Mouse (Mus musculus) adrenal gland, adult 18-20 months (tissue): ENCODE results near the gene Apobr. TPM values are rescaled to one million over a fixed set of nuclear protein-coding genes. Genes with fewer than 3 reads are reported as not detected.

Source experiments
- DNase-seq, 2 experiments: peaks; one replicate each; pipeline ENCODE4 v3.0.0; 2021 to 2022; ENCODE audit warnings: low spot score in 2 of 2
- microRNA-seq, 2 experiments: library from miRNA; unstranded; fragments of <30 nt; microRNA quantifications; one replicate each; pipeline ENCODE4 v1.2.0; 2021; ENCODE audit warnings: borderline number of aligned reads in 2 of 2
- total RNA-seq, 2 experiments: library from RNA; stranded (reverse); gene quantifications; 1 replicate in 1 of 2; 2 replicates in 1 of 2; pipeline ENCODE4 v1.2.3; 2021

The Apobr gene
- total RNA-seq, 2 experiments from 2014 or later: 2.4 to 3.2 TPM

GRCm38 (mm10) chr7:126636733-126637520 lies 52.2 kb downstream of the Apobr start:
- DNase-seq: no peak

Small RNA genes lying within 50 kb of the gene (microRNA-seq; reads per million reads assigned to microRNA genes)
- 0.47 to 1.8 reads per million in 2 experiments for gene Mir7059

Other genes starting within 250 kb of the Apobr start
- gene Lat, start 215.4 kb upstream of the Apobr start, total RNA-seq: 1 to 10 TPM in 1 of 2 experiments, under 1 TPM in 1; 0.70 to 1.4 TPM
- gene Spns1, start 207.5 kb upstream of the Apobr start, total RNA-seq: 10 to 100 TPM; 38.2 to 44.1 TPM
- gene Nfatc2ip, start 188.2 kb upstream of the Apobr start, total RNA-seq: 1 to 10 TPM; 5.1 to 6.0 TPM
- under 1 TPM; 0.19 to 0.50 TPM for gene Cd19, start 170.1 kb upstream of the Apobr start, total RNA-seq
- 10 to 100 TPM; 42.2 to 43.2 TPM for gene Rabep2, start 156.2 kb upstream of the Apobr start, total RNA-seq
- gene Atp2a1, start 121.8 kb upstream of the Apobr start, total RNA-seq: 10 to 100 TPM in 1 of 2 experiments, not detected in 1; 10.0 TPM
- gene Sh2b1, start 109.5 kb upstream of the Apobr start, total RNA-seq: 10 to 100 TPM; 56.2 to 60.8 TPM
- 100 to 1,000 TPM; 221 to 235 TPM for gene Tufm, start 97.6 kb upstream of the Apobr start, total RNA-seq
- 100 to 1,000 TPM in 1 of 2 experiments, 10 to 100 TPM in 1; 99.5 to 111 TPM for gene Atxn2l, start 81.5 kb upstream of the Apobr start, total RNA-seq
- 100 to 1,000 TPM; 199 to 243 TPM for gene Eif3c, start 18.5 kb upstream of the Apobr start, total RNA-seq
- 10 to 100 TPM; 34.6 to 35.8 TPM for gene Cln3, start 875 bp downstream of the Apobr start, total RNA-seq
- under 1 TPM in 1 of 2 experiments, not detected in 1; 0.38 TPM for gene Il27, start 10.0 kb downstream of the Apobr start, total RNA-seq
- gene Nupr1, start 45.9 kb downstream of the Apobr start, total RNA-seq: 10 to 100 TPM; 13.6 to 26.7 TPM
- 10 to 100 TPM; 39.6 to 50.1 TPM for gene Sgf29, start 64.4 kb downstream of the Apobr start, total RNA-seq
- gene Sult1a1, start 91.5 kb downstream of the Apobr start, total RNA-seq: 10 to 100 TPM; 48.0 to 52.5 TPM
- 100 to 1,000 TPM in 1 of 2 experiments, 10 to 100 TPM in 1; 98.7 to 105 TPM for gene Bola2, start 110.5 kb downstream of the Apobr start, total RNA-seq
- 10 to 100 TPM in 1 of 2 experiments, 1 to 10 TPM in 1; 9.9 to 11.1 TPM for gene Slx1b, start 110.8 kb downstream of the Apobr start, total RNA-seq
- 10 to 100 TPM; 19.0 to 21.7 TPM for gene Coro1a, start 122.8 kb downstream of the Apobr start, total RNA-seq
- 100 to 1,000 TPM; 123 to 131 TPM for gene Mapk3, start 174.7 kb downstream of the Apobr start, total RNA-seq
- gene Gdpd3, start 181.4 kb downstream of the Apobr start, total RNA-seq: 1 to 10 TPM; 2.7 to 4.3 TPM
- 10 to 100 TPM; 93.7 to 95.0 TPM for gene Ypel3, start 192.0 kb downstream of the Apobr start, total RNA-seq
- gene Tbx6, start 196.5 kb downstream of the Apobr start, total RNA-seq: under 1 TPM; 0.53 to 0.64 TPM
- 10 to 100 TPM; 75.4 to 85.9 TPM for gene Ppp4c, start 207.6 kb downstream of the Apobr start, total RNA-seq
- gene Fam57b, start 212.7 kb downstream of the Apobr start, total RNA-seq: 10 to 100 TPM; 17.1 to 63.4 TPM
- gene 4930451I11Rik, start 246.7 kb downstream of the Apobr start, total RNA-seq: not detected